Mouse (Mus musculus) forebrain, embryonic 16.5 days (tissue): ENCODE data around the gene Tbxas1. TPM values are rescaled to one million over a fixed set of nuclear protein-coding genes. Genes with fewer than 3 reads are reported as not detected.

ENCODE experiments used
- ATAC-seq: fragments of 200-750 bp; cut with Nextera tagmentation; 2 replicates; pipeline ENCODE4 v1.8.0; 2017; ENCODE audit warnings: mild to moderate bottlenecking, moderate library complexity
- H3K27ac ChIP-seq: fragments of 300-500 bp; sonication (generic); 2 replicates; pipeline ENCODE4 v1.5.1; 2014; ENCODE audit warnings: low read length, control low read depth
- H3K27me3 ChIP-seq: fragments of 300-500 bp; sonication (generic); replicated peaks from 2 replicates; pipeline ENCODE4 v1.6.1; 2014; ENCODE audit warnings: low read length; ENCODE audit not compliant: control insufficient read depth, insufficient read depth
- H3K36me3 ChIP-seq: fragments of 300-500 bp; sonication (generic); 2 replicates; pipeline ENCODE4 v1.6.1; 2014; ENCODE audit not compliant: control insufficient read depth, insufficient read depth
- H3K4me1 ChIP-seq: fragments of 300-500 bp; sonication (generic); replicated peaks from 2 replicates; pipeline ENCODE4 v1.6.1; 2014; ENCODE audit warnings: low read length; ENCODE audit not compliant: control insufficient read depth, insufficient read depth
- H3K4me2 ChIP-seq: fragments of 300-500 bp; sonication (generic); 2 replicates; pipeline ENCODE4 v1.6.1; 2014; ENCODE audit warnings: mild to moderate bottlenecking, low read length, control low read depth
- H3K4me3 ChIP-seq: fragments of 300-500 bp; sonication (generic); replicated peaks from 2 replicates; pipeline ENCODE4 v1.5.1; 2014; ENCODE audit warnings: mild to moderate bottlenecking, low read length, control low read depth
- H3K9ac ChIP-seq: fragments of 300-500 bp; sonication (generic); replicated peaks from 2 replicates; pipeline ENCODE4 v1.6.1; 2014; ENCODE audit warnings: low read depth, low read length, control low read depth
- H3K9me3 ChIP-seq: fragments of 300-500 bp; sonication (generic); 2 replicates; pipeline ENCODE4 v1.6.1; 2016; ENCODE audit warnings: low read length; ENCODE audit not compliant: control insufficient read depth
- WGBS: fragments of 180-500 bp; shearing (Covaris S2); extraction: QIAGEN DNeasy Blood & Tissue Kit; methylation state at CpG from one replicate; pipeline ENCODE4 v1.1.7; 2014; 5-methylcytosine and 5-hydroxymethylcytosine counted together
- polyA plus RNA-seq: library from polyadenylated mRNA; unstranded; fragments of >200 nt; fragmentation: Nextera tagmentation; extraction: Ambion mirVana; gene quantifications from 2 replicates; pipeline ENCODE4 v1.2.1, GENCODE M21; 2015

The Tbxas1 gene
- polyA plus RNA-seq, 1 experiment from 2014 or later = 1.1 TPM

- no peaks in the 10 kb centered on the region for H3K27me3 ChIP-seq
- no peak overlapping the region for H3K4me3 ChIP-seq
- no peak for ATAC-seq
- no peak overlapping the region for H3K4me2 ChIP-seq
- H3K36me3 ChIP-seq = no peaks in the 10 kb centered on the region
- H3K27ac ChIP-seq = no peak overlapping the region
- H3K9ac ChIP-seq = no peak overlapping the region
- 88% methylated on average over 6 of the region's 6 CpGs for WGBS
- no peaks in the 10 kb centered on the region for H3K4me1 ChIP-seq
- H3K9me3 ChIP-seq = no peaks in the 10 kb centered on the region
Observed at GRCm38 (mm10) chr6:38967288-38967687, 92.1 kb downstream of the Tbxas1 start.

DNA sequence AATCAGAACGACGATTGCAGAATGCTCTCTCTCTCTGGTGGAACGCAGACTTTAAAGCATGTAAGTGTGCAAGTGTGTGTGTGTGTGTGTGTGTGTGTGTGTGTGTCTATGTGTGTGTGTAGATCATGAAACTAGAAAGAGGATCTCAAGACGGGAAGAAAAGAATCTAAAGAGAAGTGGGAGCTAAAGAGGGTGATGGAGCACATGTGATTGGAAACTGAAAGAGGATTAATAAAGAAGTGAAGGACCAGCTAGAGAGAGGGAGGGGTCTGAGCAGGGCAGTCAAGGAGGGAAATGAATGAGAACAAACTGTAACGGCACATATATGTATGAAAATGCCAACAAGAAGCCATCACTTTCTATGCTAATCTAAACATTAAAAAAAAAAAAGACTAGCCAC lies 92.8 kb downstream of the Tbxas1 start:
- Histone ChIP-seq H3K36me3 (no peaks in the 10 kb centered on the region), H3K4me2 (no peak overlapping the region), H3K4me3 (no peak overlapping the region), H3K27ac (no peak overlapping the region), H3K9me3 (no peaks in the 10 kb centered on the region), H3K27me3 (no peaks in the 10 kb centered on the region), H3K4me1 (no peaks in the 10 kb centered on the region), H3K9ac (no peak overlapping the region)
- ATAC-seq = no peak
- WGBS = 86% methylated on average over 5 of the region's 5 CpGs

- no peak overlapping the region for H3K4me2 ChIP-seq
- H3K36me3 ChIP-seq = no peaks in the 10 kb centered on the region
- H3K27ac ChIP-seq = no peak overlapping the region
- no peaks in the 10 kb centered on the region for H3K27me3 ChIP-seq
- no peak overlapping the region for H3K9ac ChIP-seq
- WGBS = 76% methylated on average over 6 of the region's 6 CpGs
- ATAC-seq = no peak
- H3K4me3 ChIP-seq = no peak overlapping the region
- H3K9me3 ChIP-seq = no peaks in the 10 kb centered on the region
- H3K4me1 ChIP-seq = no peaks in the 10 kb centered on the region
Observed at GRCm38 (mm10) chr6:38969944-38970740, 94.9 kb downstream of the Tbxas1 start.

DNA sequence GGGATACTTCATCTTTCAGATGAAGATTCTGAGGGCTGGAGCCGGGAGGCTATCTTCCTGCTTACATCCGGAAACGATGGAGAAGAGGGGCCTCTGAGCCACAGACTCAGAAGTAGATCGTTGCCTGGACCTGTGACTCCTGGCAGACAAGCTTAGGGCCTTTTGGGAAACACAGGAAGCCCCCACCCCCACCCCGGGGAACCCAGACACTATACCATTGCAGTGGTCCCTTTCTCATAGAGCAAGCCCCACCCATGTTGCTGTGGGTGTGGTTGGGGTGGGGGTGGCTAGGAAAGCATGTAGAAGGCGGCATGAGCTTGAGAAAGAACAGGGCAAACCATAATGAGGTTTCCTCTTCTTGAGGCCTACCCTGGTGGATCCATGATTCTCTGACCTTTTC lies 95.6 kb downstream of the Tbxas1 start:
- Histone ChIP-seq H3K27ac (no peak overlapping the region), H3K9ac (no peak overlapping the region), H3K27me3 (no peaks in the 10 kb centered on the region), H3K4me3 (no peak overlapping the region), H3K4me1 (no peaks in the 10 kb centered on the region), H3K4me2 (no peak overlapping the region), H3K9me3 (no peaks in the 10 kb centered on the region), H3K36me3 (no peaks in the 10 kb centered on the region)
- ATAC-seq = no peak
- 85% methylated on average over 6 of the region's 6 CpGs for WGBS

DNA sequence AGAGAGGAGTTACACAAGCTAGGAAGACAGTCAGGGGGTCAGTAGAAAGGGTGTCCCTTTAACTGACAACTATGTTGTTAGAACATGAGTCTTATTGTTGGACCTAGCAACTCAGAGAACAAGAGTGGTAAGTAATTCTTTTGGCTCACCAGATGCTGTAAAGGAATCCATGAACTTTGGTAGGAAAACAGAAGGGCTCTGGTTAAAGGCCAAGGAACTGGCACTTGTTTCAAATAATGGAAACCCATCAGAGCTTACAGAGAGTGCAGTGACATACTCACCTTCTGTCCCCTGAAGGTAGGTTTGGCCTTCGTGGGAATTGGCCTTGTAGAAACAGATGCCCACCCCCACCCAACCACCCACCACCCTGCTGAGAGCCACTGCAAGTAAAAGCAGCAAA lies 97.6 kb downstream of the Tbxas1 start:
- Histone ChIP-seq H3K9ac (no peak overlapping the region), H3K27me3 (no peaks in the 10 kb centered on the region), H3K9me3 (no peaks in the 10 kb centered on the region), H3K4me3 (no peak overlapping the region), H3K4me1 (no peaks in the 10 kb centered on the region), H3K27ac (no peak overlapping the region), H3K36me3 (no peaks in the 10 kb centered on the region), H3K4me2 (no peak overlapping the region)
- ATAC-seq = no peak
- WGBS = 57% methylated on average over 1 of the region's 1 CpGs

DNA sequence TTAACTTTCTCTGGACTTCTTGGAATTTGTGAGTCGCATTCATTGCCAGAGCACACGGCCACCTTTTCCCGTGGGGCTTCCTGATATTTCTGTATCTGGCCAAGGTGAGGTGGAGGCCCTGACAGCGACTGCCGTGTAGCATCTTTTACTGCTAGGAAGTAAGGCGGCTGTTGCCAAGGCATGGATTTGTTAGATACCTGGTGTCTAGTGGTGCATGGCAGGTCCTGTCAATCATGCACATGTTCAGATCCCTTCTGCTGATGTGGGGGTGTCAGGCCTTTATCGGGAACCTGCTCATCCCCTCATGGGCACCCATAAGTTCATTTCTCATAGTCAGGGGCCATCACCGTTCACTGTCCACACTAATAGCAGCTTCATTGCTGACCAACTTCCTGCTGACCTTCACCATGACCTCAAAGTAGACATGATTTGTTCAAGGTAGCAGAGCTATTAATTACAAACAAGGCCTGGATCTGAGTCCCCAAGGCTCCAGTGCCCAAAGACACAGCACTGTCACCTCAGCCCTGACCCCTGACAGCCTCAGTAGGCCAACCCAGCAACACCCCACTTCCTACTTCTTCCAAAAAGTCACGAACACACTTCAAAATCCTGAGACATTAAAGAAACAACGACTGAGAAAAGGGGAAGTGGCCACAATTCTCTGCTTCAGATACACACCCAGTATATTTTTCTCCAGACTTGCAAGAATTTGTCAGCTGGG lies 98.4 kb downstream of the Tbxas1 start:
- 92% methylated on average over 10 of the region's 10 CpGs for WGBS
- Histone ChIP-seq H3K4me1 (no peaks in the 10 kb centered on the region), H3K27me3 (no peaks in the 10 kb centered on the region), H3K36me3 (no peaks in the 10 kb centered on the region), H3K4me2 (no peak overlapping the region), H3K27ac (no peak overlapping the region), H3K4me3 (no peak overlapping the region), H3K9me3 (no peaks in the 10 kb centered on the region), H3K9ac (no peak overlapping the region)
- no peak for ATAC-seq

GRCm38 (mm10) chr6:38974162-38974525 lies 98.9 kb downstream of the Tbxas1 start:
- Histone ChIP-seq H3K4me3 (no peak overlapping the region), H3K36me3 (no peaks in the 10 kb centered on the region), H3K27ac (no peak overlapping the region), H3K27me3 (no peaks in the 10 kb centered on the region), H3K9me3 (no peaks in the 10 kb centered on the region), H3K4me2 (no peak overlapping the region), H3K4me1 (no peaks in the 10 kb centered on the region), H3K9ac (no peak overlapping the region)
- no peak for ATAC-seq
- 53% methylated on average over 1 of the region's 1 CpGs for WGBS

DNA sequence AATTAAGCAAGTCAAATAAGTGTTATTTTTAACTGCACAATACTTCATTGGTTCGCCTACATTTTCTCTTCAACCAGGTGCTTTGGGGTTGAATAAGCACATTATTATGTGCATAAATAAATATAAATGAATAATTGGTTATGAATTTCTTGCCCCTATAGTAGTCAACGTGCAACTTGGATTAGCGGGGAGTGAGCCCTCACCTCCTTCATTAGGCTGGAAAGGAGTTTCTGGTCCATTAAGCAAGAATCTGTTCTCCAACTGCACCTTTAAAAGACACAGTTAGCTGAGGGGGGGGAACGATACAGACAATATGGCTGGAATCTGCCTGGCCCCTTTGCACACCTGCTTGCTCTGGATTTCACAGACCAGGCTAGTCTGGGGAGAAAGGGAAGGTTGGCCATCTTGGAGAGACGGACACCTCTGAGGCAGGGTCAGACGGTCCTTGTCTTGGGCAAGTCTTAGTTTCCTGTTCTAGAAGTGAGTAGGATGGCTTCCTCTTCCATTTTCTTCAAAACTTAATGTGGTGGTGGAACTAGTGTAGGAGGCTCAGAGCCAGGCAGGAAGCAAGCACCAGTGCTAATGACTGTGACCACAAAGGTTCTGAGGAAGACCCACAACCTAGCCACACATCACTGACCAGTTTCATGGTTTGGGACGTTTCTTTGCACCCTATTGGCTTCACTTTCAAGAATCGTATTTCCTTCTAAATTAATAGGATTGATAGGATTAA lies 99.5 kb downstream of the Tbxas1 start:
- 84% methylated on average over 8 of the region's 8 CpGs for WGBS

DNA sequence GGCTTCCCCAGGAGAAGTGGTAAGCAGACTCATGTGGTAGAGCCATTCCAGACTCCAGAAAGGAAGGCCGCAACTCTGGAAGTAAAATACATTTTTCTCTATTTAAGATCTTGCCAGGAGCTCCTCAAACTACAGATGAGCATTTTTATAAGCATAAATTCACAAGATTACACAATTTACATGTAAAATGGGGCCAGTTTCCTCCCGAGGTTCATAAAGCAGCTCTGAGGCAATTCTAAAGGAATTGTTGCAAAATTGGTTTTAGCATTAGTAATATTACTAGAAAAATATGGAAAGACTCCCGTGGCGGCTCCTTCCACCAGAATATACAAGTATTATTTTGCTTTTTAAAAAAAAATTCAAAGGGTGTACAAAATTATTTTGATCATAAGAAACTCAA lies 100.7 kb downstream of the Tbxas1 start:
- H3K27ac ChIP-seq = no peak overlapping the region
- H3K4me1 ChIP-seq = no peaks in the 10 kb centered on the region
- H3K27me3 ChIP-seq = no peaks in the 10 kb centered on the region
- no peak overlapping the region for H3K9ac ChIP-seq
- no peaks in the 10 kb centered on the region for H3K9me3 ChIP-seq
- WGBS = 92% methylated on average over 4 of the region's 4 CpGs
- H3K4me3 ChIP-seq = no peak overlapping the region
- H3K36me3 ChIP-seq = no peaks in the 10 kb centered on the region
- no peak overlapping the region for H3K4me2 ChIP-seq
- no peak for ATAC-seq

More for the DNA sequence above, 99.5 kb downstream of the Tbxas1 start:
- no peak overlapping the region for H3K27ac ChIP-seq
- H3K27me3 ChIP-seq = no peaks in the 10 kb centered on the region
- H3K4me1 ChIP-seq = no peaks in the 10 kb centered on the region
- no peaks in the 10 kb centered on the region for H3K36me3 ChIP-seq
- no peak overlapping the region for H3K4me2 ChIP-seq
- no peaks in the 10 kb centered on the region for H3K9me3 ChIP-seq
- no peak for ATAC-seq
- no peak overlapping the region for H3K4me3 ChIP-seq
- H3K9ac ChIP-seq = no peak overlapping the region
